Mouse (Mus musculus): Measurements from ENCODE around the gene Acp7.

DNA sequence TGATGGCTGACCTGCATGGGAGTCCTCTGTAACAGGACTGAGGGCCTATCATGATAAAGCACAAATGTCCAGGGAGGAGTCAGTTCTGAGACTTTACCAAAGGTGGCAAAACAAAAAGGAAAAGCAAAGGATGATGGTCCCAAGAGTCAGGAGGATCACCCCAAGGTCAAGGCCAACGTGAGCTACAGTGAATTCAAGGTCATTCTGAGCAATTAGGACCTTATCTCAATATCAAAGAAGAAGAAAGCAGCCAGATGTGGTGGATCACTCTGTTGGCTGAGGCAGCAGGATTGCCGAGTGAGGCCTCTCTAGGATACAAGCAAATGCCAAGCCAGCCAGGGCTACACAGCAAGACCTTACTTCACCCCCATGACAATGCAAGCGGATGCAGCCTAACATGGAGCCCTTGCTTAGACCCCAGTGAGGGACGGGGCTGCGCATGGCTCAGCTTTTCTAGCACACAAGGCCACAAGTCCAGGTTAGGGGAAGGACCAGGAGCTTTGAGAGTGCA, 52.5 kb downstream of the Acp7 start:
- no peak for TF ChIP-seq GATA1 (IDR thresholded peaks at IDR 0.05; ENCODE audit: borderline replicate concordance, low read length)
- no peak for TF ChIP-seq FLI1 (IDR thresholded peaks at IDR 0.05; ENCODE audit: low read length)

All from megakaryocyte, embryonic 14.5 days (primary cell).